Mouse (Mus musculus) embryonic facial prominence, embryonic 15.5 days (tissue): ENCODE measurements around the gene 2010300C02Rik. TPM values are rescaled to one million over a fixed set of nuclear protein-coding genes. Genes with fewer than 3 reads are reported as not detected.

Source experiments
- ATAC-seq: fragments of 200-750 bp; cut with Nextera tagmentation; 2 replicates; pipeline ENCODE4 v1.8.0; 2017; ENCODE audit warnings: low read depth, moderate TSS enrichment; ENCODE audit not compliant: insufficient number of reproducible peaks, low FRiP score, low TSS enrichment
- H3K27ac ChIP-seq: fragments of 300-500 bp; sonication (generic); replicated peaks from 2 replicates; pipeline ENCODE4 v1.5.1; 2015; ENCODE audit warnings: mild to moderate bottlenecking, inconsistent platforms
- H3K27me3 ChIP-seq: fragments of 300-500 bp; sonication (generic); 2 replicates; pipeline ENCODE4 v1.6.1; 2015; ENCODE audit warnings: inconsistent platforms
- H3K36me3 ChIP-seq: fragments of 300-500 bp; sonication (generic); 2 replicates; pipeline ENCODE4 v1.6.1; 2015; ENCODE audit warnings: mild to moderate bottlenecking, inconsistent platforms
- H3K4me1 ChIP-seq: fragments of 300-500 bp; sonication (generic); 2 replicates; pipeline ENCODE4 v1.6.1; 2015; ENCODE audit warnings: inconsistent platforms
- H3K4me2 ChIP-seq: fragments of 300-500 bp; sonication (generic); replicated peaks from 2 replicates; pipeline ENCODE4 v1.6.1; 2015; ENCODE audit warnings: mild to moderate bottlenecking, inconsistent platforms
- H3K4me3 ChIP-seq: fragments of 300-500 bp; sonication (generic); replicated peaks from 2 replicates; pipeline ENCODE4 v1.5.1; 2015; ENCODE audit warnings: mild to moderate bottlenecking, inconsistent platforms
- H3K9ac ChIP-seq: fragments of 300-500 bp; sonication (generic); 2 replicates; pipeline ENCODE4 v1.6.1; 2015; ENCODE audit warnings: inconsistent platforms
- H3K9me3 ChIP-seq: fragments of 300-500 bp; sonication (generic); replicated peaks from 2 replicates; pipeline ENCODE4 v1.6.1; 2016; ENCODE audit warnings: inconsistent platforms
- WGBS: fragments of 180-500 bp; shearing (Covaris S2); methylation state at CpG from one replicate; pipeline ENCODE4 v1.1.7; 2015; 5-methylcytosine and 5-hydroxymethylcytosine counted together
- polyA plus RNA-seq: library from polyadenylated mRNA; unstranded; fragments of >200 nt; fragmentation: Nextera tagmentation; extraction: Ambion mirVana; gene quantifications from 2 replicates; pipeline ENCODE4 v1.2.1, GENCODE M21; 2015

2010300C02Rik gene
- polyA plus RNA-seq, 1 experiment from 2014 or later = 11.5 TPM

DNA sequence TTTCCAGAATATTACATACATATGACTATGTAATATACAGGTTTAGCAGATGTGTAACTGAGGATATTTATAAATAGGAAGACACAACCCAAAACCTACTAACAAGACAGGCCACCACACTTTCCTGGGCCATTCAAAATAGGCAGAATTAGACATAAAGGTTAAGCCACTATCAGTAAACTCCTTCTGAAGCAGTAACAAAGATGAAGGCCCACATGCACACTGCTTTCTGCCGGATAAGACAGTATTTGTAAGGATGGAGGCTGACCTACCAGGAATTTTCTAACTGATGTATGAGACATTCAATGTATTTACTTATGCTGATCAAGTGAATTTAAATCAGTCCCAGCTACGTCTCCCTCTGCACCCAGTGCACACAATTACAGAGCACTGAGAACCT, 55.4 kb downstream of the 2010300C02Rik start:
- WGBS = 79% methylated on average over 2 of the region's 2 CpGs
- H3K4me3 ChIP-seq = no peak overlapping the region
- ATAC-seq = no peak

GRCm38 (mm10) chr1:37663606-37664005, 56.3 kb downstream of the 2010300C02Rik start:
- Histone ChIP-seq H3K4me3 (no peak overlapping the region), H3K27me3 (no peaks in the 10 kb centered on the region), H3K36me3 (no peaks in the 10 kb centered on the region), H3K4me1 (peaks cover 5% of the 10 kb centered on the region), H3K4me2 (no peak overlapping the region), H3K27ac (no peak overlapping the region), H3K9me3 (no peaks in the 10 kb centered on the region), H3K9ac (no peak overlapping the region)
- WGBS = 74% methylated on average over 5 of the region's 5 CpGs
- no peak for ATAC-seq

More for the DNA sequence above, 55.4 kb downstream of the 2010300C02Rik start:
- Histone ChIP-seq H3K4me2 (no peak overlapping the region), H3K4me1 (peaks cover 5% of the 10 kb centered on the region), H3K27ac (no peak overlapping the region), H3K27me3 (no peaks in the 10 kb centered on the region), H3K9ac (no peak overlapping the region), H3K36me3 (no peaks in the 10 kb centered on the region), H3K9me3 (no peaks in the 10 kb centered on the region)

DNA sequence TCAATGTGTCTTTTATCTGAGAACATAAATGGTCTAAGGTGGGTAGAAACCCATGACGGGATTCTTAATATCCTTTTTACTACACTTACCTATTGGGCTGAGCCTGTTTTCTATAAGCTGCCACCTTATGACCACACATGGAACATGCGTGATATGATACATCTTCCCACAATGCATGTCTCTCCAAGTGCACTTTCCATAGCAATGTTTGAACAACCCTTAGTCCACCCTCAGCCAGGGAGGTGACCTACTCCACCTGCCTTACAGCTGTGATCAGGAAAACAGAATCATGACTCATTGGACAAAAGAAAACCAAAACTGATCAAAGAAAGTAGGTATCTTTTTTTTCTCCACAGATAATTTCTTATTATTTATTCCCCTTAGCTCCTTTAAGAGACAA, 63.9 kb downstream of the 2010300C02Rik start:
- no peak for ATAC-seq
- Histone ChIP-seq H3K4me2 (no peak overlapping the region), H3K27me3 (no peaks in the 10 kb centered on the region), H3K36me3 (no peaks in the 10 kb centered on the region), H3K4me1 (no peaks in the 10 kb centered on the region), H3K27ac (no peak overlapping the region), H3K9me3 (no peaks in the 10 kb centered on the region), H3K9ac (no peak overlapping the region), H3K4me3 (no peak overlapping the region)
- 84% methylated on average over 2 of the region's 2 CpGs for WGBS

- H3K9ac ChIP-seq = no peak overlapping the region
- H3K4me1 ChIP-seq = no peaks in the 10 kb centered on the region
- H3K36me3 ChIP-seq = no peaks in the 10 kb centered on the region
- H3K9me3 ChIP-seq = no peaks in the 10 kb centered on the region
- 74% methylated on average over 5 of the region's 5 CpGs for WGBS
- no peaks in the 10 kb centered on the region for H3K27me3 ChIP-seq
- no peak overlapping the region for H3K27ac ChIP-seq
- ATAC-seq = no peak
- H3K4me2 ChIP-seq = no peak overlapping the region
- no peak overlapping the region for H3K4me3 ChIP-seq
These were observed 65.9 kb downstream of the 2010300C02Rik start for GRCm38 (mm10) chr1:37653992-37654391.

DNA sequence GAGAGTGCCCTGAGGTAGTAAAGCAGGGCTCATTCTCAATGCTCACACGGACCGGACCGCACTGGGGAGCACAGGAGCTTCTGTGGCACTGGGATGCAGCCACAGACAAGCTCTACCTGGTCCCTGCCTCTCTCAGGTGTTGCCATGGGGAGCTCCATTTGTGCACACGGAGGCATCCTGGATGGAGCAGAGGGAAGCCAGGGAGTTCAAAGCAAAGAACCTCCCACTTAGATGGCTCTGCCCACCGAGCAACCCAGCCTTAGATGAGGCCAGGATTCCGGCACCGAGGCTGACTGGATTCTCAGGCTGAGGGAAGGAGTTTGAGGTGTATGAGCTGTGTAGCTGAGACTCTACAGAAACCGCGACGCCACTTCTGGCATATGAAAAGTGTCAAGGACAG, 72.8 kb downstream of the 2010300C02Rik start:
- 83% methylated on average over 10 of the region's 10 CpGs for WGBS
- no peaks in the 10 kb centered on the region for H3K27me3 ChIP-seq
- no peak for ATAC-seq
- H3K27ac ChIP-seq = no peak overlapping the region
- no peaks in the 10 kb centered on the region for H3K9me3 ChIP-seq
- H3K9ac ChIP-seq = no peak overlapping the region
- no peak overlapping the region for H3K4me2 ChIP-seq
- no peaks in the 10 kb centered on the region for H3K36me3 ChIP-seq
- no peak overlapping the region for H3K4me3 ChIP-seq
- no peaks in the 10 kb centered on the region for H3K4me1 ChIP-seq

DNA sequence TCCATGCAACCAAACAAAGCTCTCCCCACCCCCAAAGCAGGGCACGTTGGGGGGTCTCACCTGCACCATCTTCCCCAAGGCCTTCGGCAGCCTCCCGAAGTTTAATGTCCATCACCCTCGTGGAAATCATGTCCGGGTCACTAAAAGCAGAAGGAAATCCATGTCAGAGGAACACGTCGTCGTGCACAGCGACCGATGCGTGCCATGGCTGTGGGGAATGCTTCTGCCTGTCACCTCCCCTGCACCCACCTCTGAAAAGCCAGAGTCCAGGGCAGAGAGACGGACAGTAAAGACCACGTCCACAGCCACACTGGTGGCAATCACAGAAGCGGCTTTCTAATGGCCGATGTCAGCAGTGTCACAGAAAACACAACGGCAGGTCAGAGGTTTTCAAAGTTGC, 75.4 kb downstream of the 2010300C02Rik start:
- Histone ChIP-seq H3K27me3 (no peaks in the 10 kb centered on the region), H3K4me3 (no peak overlapping the region), H3K27ac (no peak overlapping the region), H3K36me3 (no peaks in the 10 kb centered on the region), H3K9me3 (no peaks in the 10 kb centered on the region), H3K9ac (no peak overlapping the region), H3K4me1 (no peaks in the 10 kb centered on the region), H3K4me2 (no peak overlapping the region)
- WGBS = 86% methylated on average over 16 of the region's 16 CpGs
- no peak for ATAC-seq

GRCm38 (mm10) chr1:37643794-37644365, 76.0 kb downstream of the 2010300C02Rik start:
- Histone ChIP-seq H3K4me3 (no peak overlapping the region), H3K27me3 (no peaks in the 10 kb centered on the region), H3K9ac (no peak overlapping the region), H3K27ac (no peak overlapping the region), H3K4me1 (0 out of 2 replicates have a peak, but pooled peaks cover 5% of the 10 kb centered on the region), H3K4me2 (no peak overlapping the region), H3K9me3 (no peaks in the 10 kb centered on the region), H3K36me3 (no peaks in the 10 kb centered on the region)
- ATAC-seq = no peak
- 84% methylated on average over 5 of the region's 5 CpGs for WGBS

GRCm38 (mm10) chr1:37641361-37641760, 78.5 kb downstream of the 2010300C02Rik start:
- Histone ChIP-seq H3K4me2 (no peak overlapping the region), H3K27ac (no peak overlapping the region), H3K4me3 (no peak overlapping the region), H3K4me1 (0 out of 2 replicates have a peak, but pooled peaks cover 5% of the 10 kb centered on the region), H3K36me3 (no peaks in the 10 kb centered on the region), H3K9me3 (no peaks in the 10 kb centered on the region), H3K9ac (no peak overlapping the region), H3K27me3 (no peaks in the 10 kb centered on the region)
- 83% methylated on average over 11 of the region's 11 CpGs for WGBS
- no peak for ATAC-seq

- Histone ChIP-seq H3K4me2 (0 out of 2 replicates have a peak overlapping the region, but pooled peaks have one; percentile 30), H3K9me3 (no peaks in the 10 kb centered on the region), H3K9ac (no peak overlapping the region), H3K4me1 (0 out of 2 replicates have a peak, but pooled peaks cover 5% of the 10 kb centered on the region), H3K4me3 (no peak overlapping the region), H3K27ac (no peak overlapping the region), H3K36me3 (no peaks in the 10 kb centered on the region), H3K27me3 (no peaks in the 10 kb centered on the region)
- 23% methylated on average over 10 of the region's 10 CpGs for WGBS
- peak; percentile 82 for ATAC-seq
These were observed 80.8 kb downstream of the 2010300C02Rik start for GRCm38 (mm10) chr1:37639101-37639500.

DNA sequence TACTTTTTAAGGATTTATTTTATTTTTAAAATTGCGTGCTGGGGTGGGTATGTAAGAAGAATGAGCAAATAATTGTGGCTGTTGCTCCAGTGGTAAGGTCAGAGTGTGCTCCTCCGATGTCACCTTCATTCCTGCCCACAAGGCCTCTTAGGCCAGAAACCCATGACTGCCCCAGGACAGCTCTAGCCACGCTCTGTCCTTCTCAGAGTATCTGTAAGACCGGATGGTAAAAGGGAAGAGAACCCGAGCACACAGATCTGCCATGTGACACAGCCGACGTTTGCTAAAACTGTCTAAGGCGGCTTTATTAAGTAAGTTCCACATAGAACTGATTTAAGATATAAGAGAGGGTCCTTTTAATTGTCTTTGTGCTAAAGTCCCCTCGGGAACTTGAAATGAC, 81.3 kb downstream of the 2010300C02Rik start:
- no peak for ATAC-seq
- 0 out of 2 replicates have a peak, but pooled peaks cover 5% of the 10 kb centered on the region for H3K4me1 ChIP-seq
- WGBS = 78% methylated on average over 9 of the region's 9 CpGs
- H3K27ac ChIP-seq = no peak overlapping the region
- no peaks in the 10 kb centered on the region for H3K9me3 ChIP-seq
- no peaks in the 10 kb centered on the region for H3K36me3 ChIP-seq
- H3K27me3 ChIP-seq = no peaks in the 10 kb centered on the region
- H3K9ac ChIP-seq = no peak overlapping the region
- H3K4me2 ChIP-seq = no peak overlapping the region
- H3K4me3 ChIP-seq = no peak overlapping the region

DNA sequence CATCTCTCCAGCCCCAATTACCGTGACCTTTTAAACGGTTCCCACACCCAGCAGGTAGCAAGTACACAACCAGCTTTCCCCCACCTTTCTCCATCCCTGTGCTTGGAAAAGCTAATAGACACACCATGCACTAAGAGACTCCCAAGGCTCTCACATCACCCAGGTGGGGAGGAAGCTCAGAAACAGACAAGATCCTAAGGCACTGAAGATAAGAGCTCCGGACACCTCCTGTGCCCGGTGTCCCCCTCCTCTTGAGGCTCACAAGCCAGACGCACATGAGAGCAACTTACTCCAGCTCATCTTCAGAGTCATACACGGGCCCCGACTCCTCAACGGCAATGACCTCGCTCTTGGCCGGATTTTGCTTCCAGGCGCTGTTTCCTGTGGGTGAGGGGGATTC, 82.3 kb downstream of the 2010300C02Rik start:
- Histone ChIP-seq H3K27ac (no peak overlapping the region), H3K36me3 (no peaks in the 10 kb centered on the region)
- 67% methylated on average over 11 of the region's 11 CpGs for WGBS

GRCm38 (mm10) chr1:37636824-37637223, 83.1 kb downstream of the 2010300C02Rik start:
- no peak overlapping the region for H3K27ac ChIP-seq
- H3K27me3 ChIP-seq = no peaks in the 10 kb centered on the region
- ATAC-seq = no peak
- no peak overlapping the region for H3K4me2 ChIP-seq
- no peak overlapping the region for H3K9ac ChIP-seq
- no peak overlapping the region for H3K4me3 ChIP-seq
- H3K36me3 ChIP-seq = no peaks in the 10 kb centered on the region
- 83% methylated on average over 5 of the region's 5 CpGs for WGBS
- no peaks in the 10 kb centered on the region for H3K9me3 ChIP-seq
- H3K4me1 ChIP-seq = 0 out of 2 replicates have a peak, but pooled peaks cover 5% of the 10 kb centered on the region

More for the DNA sequence above, 82.3 kb downstream of the 2010300C02Rik start:
- H3K4me2 ChIP-seq = no peak overlapping the region
- H3K4me3 ChIP-seq = no peak overlapping the region
- no peaks in the 10 kb centered on the region for H3K9me3 ChIP-seq
- no peak overlapping the region for H3K9ac ChIP-seq
- H3K27me3 ChIP-seq = no peaks in the 10 kb centered on the region
- ATAC-seq = no peak
- 0 out of 2 replicates have a peak, but pooled peaks cover 5% of the 10 kb centered on the region for H3K4me1 ChIP-seq
